Mouse (Mus musculus) fat pad, adult 2 months (tissue): ENCODE data around the gene Lrrc55.

Experiments used
- DNase-seq: peaks from one replicate; pipeline ENCODE4 v3.0.0-alpha.2; 2011; ENCODE audit warnings: low read depth, low spot score; ENCODE audit errors: extremely low read depth

Lrrc55 gene

DNA sequence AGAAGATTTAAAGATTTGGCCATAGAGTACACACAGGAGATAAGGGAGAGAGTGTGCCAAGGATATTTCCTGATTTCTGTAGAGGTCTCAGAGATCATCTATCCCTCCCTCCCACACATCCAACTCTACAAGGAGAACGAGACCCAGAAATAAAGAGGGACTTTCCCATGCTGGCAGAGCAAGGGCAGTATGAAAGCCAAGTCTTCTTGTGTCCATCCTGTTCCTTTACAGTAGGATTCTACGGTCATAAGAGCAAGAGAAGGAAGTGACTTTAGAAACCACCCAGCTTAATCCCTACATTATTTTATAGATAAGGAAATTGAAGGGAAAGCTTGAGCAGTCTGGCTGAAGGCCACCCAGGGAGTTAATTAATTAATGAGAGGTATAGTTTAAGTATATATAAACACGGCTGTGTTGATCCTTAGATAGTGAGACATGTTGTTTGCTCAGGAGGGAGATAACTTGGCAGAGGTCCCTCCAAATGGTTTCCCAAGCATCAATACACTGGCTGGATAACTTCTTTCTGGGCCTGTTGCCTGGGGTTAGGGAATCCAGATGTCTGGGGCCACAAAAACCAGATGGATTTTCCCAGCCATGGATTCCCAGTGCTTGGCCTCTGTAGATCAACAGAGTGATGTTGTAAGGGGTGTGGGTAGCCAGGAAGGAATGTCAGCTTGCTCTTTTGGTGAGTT is 24.8 kb downstream of the Lrrc55 start:
- DNase-seq = no peak

DNA sequence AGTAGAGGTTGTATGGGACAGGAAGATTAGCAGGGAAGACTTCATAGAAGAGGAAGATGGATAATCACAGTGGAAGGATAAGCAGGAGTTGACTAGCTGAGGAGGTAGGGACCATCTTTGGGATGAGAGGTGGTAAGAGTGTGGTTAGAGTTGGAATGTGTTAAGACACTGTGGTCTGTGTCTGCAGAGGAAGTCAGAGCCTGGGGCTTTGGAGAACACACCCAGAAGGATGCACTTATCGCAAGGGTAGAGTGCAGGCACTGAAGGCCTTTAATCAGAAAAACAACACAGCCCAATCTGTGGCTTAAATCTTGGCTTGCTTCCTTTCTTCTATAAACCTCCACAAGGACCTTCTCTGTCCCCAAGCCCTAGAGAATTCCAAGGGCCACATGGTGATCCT is 28.7 kb downstream of the Lrrc55 start:
- DNase-seq = no peak

DNA sequence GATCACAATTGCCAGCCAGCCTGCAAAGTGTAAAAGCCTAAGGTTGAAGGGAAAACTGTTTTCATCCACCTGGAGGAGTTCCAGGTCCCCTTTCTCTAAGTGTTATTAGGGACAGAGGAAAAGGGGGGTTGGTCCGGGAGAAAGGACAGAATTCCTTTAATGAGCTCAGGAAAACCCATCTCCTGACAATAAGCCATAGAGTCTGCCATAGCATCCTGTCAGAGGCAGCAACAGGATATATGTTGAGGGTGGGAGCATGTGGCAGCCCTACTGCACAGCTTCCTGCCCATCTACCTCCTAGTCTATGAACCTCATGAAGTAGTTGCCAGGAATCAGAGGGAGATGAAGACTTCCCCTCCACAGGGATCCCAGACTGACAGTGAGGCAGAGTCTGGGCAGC is 29.4 kb downstream of the Lrrc55 start:
- no peak for DNase-seq

DNA sequence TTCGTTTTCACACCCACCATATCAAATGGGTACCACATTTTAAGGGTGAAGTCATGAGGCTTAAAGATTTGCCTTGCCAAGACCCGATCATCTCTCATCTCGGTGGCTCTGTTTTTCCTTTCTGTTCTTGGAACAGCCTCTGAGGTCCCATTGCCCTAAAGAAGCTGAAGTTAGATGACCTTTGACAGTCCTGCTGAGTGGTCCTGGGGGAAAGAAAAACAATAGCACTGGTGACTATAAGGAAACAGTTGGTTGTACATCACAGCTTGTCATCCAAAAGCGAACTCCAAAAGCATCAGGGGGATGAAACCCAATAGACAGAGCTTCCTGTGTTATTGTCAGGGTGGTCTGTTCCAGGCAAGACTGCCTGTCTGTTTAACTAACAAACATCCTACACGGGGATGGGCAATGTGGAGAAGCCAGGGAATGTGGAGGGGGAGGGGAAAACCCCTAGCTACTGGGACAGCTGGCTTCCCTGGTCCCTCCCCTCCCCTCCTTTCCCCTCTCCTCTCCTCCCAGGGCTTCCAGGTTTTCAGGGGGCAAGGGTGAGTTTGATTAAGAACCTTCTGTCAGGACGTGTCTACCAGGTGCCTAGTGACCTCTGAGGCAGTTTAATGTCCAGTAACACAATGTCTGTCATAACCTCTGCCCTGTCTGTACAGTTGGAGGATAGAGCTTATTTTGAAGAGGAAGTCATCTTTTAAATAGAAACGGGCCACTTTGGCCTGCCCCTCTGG is 33.5 kb downstream of the Lrrc55 start:
- no peak for DNase-seq

DNA sequence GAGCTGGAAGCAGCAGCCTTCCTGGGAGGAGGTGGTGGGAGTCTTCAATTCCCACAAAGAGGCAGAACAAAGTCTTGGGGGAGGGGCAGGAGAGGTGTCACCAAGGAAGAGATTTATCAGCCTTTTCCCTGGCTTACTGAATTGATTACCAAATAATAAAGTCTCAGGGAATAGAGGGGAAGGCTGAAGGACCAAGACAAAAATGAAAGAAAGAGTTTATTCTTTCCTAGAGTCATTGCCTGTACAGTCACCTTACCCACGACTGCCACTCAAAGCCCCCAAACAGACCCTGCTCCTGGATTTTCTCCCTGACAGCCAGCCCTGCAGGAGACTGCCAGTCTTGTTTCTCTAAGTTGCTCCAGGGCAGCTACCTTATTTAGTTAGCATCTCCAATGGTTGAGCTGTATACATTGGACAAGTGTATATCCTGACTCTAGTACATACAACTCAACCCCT is 35.3 kb downstream of the Lrrc55 start:
- DNase-seq = no peak

DNA sequence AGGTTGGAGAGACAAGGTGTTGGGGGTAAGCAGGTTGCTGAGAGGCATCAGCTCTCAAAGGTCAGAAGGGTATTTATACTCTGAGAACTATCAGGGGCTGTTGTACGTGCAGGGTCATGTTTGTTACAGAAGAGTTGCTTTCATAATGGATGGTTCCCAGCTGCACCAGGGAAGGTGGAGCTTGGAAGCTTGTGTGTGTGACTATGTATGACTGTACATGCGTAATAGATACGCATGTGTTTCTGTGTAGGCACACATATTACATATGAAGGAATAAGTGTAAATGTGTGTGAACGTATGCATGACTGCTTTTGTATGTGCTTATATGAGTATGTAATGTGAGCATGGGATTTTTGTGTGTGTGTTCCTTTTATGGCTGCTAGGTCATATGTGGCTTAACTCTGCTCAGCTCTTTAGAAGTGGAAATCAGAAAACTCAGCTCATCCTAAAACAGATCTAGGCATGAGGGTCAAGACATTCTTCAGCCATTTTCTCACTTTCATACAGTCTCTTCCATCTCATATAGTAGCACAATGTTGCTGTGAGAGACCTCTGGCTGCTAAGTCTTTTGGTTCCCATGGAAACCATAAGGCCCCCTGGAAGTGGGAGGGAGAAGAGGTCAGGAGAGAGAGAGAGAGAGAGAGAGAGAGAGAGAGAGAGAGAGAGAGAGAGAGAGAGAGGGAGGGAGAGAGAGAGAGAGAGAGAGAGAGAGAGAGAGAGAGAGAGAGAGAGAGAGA is 35.9 kb downstream of the Lrrc55 start:
- DNase-seq = no peak

DNA sequence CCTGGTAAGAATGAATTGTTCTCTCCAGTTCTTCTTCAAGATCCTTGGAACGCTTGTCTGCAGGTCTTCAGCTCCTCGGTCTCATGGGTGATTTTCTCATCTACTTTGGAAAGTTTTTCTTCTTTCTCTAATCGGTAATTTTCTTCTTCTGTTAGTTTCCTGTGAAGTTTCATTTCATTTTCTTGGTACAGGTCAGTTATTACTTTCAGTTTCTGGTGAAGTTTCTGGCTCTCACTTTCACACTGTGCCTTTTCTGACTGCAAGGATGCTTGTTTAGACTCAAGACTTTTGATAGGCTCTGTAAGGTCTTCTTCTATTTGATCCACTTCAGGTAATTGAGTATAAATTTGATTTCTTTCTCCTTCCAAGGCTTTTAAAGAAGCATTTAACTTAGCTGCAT is 39.6 kb downstream of the Lrrc55 start:
- DNase-seq = no peak

DNA sequence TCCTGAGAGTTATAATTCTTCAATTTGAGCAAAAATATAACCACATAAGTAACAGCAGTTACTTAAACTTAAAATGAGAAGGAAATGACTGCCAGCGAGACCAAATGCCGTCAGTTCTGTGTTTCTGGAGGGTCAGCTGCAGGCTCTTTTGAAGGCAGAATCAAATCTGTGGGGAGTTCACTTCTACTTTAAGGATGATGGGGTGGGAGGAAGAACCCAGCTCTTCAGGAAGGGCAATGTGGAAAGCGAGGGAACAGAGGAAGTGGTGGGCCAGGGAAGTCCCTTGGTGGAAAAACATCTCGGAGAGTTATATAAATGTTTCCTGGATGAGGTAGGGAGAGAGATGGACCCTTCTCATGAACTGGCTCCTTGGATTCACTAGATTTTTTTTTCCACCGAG is 40.9 kb downstream of the Lrrc55 start:
- DNase-seq = no peak

DNA sequence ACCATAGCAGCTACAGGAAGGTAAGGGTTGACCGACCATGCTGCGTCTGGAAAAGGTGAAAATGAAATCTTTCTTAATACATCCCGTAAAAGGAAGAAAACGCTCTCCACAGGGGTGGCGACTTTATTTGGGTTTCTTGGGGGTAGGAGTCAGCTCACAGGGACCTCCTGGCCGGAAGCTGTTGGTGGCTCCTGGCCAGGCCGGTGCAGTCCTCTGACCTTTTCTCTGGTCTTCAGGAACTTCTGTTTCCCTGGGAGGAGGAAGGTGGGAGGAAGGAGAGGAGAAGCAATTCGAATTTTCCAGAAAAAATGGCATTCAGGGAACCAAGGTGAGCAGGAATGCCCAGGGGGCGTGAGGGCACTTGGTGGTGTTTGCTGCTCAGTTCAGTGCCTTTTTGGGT is 41.7 kb downstream of the Lrrc55 start:
- no peak for DNase-seq

DNA sequence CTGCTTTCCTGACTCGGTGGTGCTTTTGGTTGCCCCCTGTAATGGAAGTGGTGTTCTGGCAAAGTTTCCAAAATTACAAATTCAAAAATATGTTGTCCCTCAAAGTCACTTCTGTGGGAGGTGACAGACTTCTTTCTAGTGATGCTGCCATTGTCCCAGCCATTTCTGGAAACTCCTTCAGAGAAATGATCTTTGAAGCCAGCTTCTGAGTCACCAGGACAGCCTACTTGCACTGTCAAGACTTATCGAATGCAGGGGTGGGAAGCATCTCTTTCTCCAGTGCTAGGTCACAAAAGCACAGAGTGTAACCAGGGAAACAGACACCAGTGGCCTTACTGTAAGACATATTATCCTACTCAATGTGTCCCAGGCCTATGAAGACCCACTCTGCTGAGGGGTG is 45.8 kb downstream of the Lrrc55 start:
- no peak for DNase-seq

DNA sequence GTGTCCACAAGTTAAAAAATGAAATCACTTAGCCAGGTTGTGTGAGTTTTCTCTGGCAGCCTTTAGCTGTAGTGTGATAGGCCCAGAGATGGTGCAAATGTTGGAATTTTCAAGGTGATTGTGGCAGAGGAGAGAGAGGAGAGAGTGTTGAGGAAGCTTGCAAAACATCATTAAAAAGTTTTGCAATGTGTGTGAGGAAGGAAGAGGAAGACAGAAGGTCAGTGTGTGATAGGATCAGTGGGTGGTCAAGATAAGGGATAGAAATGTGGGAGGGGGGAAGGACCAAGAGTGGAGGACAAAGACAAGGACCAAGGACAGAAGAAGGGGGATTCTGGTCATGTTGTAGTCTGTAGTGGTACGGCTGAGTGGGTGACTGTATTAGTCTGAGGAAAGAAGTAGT is 46.6 kb downstream of the Lrrc55 start:
- no peak for DNase-seq

DNA sequence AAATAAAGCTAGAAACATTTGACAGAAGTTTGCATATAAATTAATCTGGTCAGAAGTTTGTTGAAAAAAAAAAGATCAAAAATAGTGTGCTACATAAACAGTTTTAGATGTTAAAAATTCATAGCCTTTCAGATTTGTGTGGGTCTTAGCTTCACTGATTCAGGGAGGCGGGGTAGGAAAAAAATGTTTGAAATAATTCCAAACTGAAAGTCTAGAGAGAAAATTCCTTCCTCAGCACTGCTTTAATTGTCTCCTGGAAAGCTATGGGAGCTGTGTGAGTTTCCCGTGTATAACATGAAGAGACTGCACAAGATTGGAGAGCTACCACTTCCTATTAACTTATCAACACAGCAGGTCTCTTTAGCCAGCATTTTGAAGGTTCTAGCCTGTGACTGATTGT is 49.5 kb downstream of the Lrrc55 start:
- DNase-seq = no peak

DNA sequence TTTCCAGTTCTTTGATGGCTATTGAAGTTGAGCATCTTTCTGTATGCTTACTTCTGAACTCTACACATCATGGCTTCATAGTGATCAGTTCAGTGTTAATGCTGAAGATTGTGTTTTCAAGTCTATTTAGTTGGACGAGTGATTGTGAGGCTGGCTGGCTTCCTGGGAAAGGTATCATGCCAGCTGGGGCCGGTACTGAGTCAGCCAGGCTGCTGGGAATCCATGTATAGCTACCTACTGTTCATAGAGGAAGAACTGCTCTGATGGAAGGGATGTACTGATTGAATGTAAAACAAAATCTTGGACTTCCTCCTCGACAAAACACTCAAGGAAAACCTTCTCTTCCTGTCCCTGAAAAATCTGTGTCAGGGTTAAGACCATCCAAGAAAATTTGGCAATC is 51.7 kb downstream of the Lrrc55 start:
- DNase-seq = no peak

DNA sequence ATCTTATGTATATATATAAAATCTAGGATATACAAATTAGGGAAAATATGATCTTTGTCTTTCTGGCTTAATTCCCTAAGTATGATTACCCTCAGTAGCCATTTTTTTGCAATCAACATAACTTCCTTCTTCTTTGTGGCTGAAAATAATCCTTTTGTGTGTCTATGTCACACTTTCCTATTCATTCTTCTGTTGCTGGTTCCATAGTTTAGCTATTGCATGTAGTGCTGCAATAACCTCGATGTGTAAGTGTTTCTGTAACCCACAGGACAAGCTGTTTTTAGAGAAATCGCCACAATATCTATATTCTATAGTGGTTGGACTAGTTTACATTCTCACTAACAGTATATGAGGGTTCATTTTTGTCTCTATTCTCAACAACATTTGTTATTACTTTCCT is 52.1 kb downstream of the Lrrc55 start:
- no peak for DNase-seq

DNA sequence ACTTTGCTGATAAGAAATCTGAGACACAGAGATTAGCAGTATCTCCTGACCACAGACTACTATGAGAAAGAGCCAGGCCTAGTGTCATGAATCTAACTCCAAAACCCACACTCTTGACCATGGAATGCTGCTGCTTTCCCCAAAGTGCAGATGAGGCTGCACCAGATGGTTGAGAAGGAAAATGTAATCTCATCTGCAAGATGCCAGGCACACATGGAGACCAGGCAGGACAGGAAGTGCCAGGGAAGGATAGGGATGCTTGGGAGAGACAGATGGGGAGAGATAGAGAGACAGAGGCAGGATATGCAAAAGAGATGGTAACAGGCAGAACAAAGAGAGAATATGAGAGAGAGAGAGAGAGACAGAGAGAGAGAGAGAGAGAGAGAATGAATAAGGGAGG is 56.2 kb downstream of the Lrrc55 start:
- DNase-seq = no peak

DNA sequence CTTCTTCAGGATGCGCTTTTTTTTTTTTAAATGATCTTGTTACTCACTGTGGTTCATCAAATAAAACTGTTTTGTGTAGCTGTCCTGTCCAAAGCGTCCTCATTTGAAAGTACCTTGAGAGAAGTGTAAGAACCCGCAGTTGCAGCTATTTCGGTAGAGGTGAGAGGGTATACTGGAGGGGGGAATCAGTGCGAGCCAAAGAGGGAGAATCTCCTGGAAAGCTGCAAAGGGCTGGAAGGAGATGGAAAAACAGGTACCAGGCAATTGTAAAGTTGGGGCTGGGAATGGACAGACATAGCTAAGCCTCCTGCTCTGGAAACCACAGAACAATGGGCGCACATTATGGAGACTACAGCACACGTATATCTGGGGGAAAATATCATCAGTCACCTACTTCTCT is 57.2 kb downstream of the Lrrc55 start:
- no peak for DNase-seq

DNA sequence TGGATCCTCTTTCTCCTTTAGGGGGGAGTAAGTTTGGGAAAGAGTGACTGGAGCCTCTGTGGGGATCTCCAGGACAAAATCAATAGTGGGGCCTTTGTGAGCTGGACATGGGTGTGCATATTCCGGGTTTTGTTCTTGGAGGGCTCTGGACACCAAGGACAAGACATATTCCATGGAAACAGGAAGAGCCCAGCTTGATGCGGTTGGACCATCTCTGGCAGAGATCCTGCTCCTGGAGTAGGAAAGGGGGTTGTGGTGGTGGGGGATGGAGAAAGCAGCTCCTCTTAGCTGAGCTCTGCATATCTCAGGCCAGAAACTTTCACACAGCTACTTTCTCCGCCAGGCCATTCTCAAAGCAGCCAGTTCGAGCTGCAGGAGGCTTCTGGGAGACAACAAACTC is 57.6 kb downstream of the Lrrc55 start:
- DNase-seq = no peak

DNA sequence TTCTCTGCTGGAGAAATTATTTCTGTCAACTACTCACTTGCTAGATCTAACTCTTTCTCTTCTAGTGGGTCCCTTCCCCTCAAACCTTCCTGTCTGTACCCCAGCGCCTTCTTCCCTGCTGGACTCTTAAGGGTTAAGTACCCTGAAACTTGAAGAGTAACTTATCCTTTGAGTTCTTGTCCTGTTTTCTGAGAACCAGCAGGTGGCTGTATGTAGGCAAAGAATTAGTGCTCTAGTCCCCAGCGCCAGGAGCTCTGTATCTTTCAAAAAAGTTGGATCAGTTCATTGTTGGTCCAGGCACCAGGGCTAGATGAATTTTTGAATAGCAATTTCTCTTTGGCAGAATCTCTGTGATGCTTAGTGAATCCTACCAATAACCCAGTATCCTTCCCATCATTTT is 58.9 kb downstream of the Lrrc55 start:
- no peak for DNase-seq

DNA sequence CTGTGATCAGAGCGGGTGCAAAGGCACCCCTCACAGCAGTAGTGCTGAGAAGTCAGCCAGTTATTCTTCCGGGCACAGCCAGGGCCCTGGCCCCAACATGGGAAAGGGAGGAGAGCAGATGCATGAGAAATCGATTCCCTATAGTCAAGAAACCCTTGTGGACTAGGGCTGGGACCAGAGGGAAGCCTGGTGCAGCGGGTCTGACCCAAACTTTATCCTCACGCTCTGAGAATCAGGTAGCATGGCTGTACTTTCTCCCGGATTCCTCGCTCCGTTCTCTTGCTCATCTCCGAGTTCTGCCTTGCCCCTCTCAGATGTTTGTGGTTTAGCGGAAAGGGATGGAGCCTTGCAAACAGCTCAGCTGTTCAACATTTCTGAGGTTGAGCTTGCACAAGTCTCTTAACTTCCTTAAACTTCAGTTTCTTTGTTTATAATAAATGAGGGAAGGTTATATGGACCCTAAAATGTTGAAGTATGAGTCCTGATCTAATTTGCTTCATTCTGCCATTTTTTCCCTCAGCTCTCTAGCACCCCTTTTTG is 59.3 kb downstream of the Lrrc55 start:
- no peak for DNase-seq

DNA sequence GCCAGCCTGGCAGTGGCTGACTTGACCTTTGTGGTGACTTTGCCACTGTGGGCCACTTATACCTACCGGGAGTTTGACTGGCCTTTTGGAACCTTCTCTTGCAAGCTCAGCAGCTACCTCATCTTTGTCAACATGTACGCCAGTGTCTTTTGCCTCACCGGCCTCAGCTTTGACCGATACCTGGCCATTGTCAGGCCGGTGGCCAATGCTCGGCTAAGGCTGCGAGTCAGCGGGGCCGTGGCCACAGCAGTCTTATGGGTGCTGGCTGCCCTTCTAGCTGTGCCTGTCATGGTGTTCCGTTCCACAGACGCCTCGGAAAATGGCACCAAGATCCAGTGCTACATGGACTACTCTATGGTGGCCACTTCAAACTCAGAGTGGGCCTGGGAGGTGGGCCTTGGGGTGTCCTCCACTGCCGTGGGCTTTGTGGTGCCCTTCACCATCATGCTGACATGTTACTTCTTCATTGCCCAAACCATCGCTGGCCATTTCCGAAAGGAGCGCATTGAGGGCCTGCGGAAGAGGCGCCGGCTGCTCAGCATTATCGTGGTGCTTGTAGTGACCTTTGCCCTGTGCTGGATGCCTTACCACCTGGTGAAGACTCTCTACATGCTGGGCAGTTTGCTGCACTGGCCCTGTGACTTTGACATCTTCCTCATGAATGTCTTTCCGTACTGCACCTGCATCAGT is 60.0 kb downstream of the Lrrc55 start:
- DNase-seq = no peak

DNA sequence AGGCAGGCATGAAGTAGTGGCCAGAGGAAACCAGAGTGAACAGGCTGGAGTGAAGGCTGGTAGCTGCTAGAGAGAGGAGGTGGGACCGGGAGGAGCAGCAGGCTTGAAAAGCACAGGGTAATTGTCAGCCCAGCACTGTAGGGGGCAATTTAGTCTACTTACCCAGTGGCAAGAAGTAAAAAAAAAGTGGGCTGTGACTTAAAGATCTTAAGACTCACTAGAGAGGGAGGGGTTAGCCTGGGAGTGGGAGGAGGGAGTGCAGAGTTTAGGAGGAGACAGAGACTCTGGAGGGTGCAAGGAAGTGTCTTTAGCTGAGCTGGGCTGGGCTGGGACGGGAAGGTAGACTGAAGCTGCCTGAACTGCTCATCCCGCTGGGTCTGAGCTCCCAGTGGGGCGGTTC is 60.9 kb downstream of the Lrrc55 start, which contains the start of gene Aplnr:
Gene Aplnr, plus strand, starts transcription at position 137 of the 400 bp plus-strand sequence.
- DNase-seq = no peak
